Comparison of ENCODE assay signal across 45 mouse cellular contexts in the genomic region with DNA sequence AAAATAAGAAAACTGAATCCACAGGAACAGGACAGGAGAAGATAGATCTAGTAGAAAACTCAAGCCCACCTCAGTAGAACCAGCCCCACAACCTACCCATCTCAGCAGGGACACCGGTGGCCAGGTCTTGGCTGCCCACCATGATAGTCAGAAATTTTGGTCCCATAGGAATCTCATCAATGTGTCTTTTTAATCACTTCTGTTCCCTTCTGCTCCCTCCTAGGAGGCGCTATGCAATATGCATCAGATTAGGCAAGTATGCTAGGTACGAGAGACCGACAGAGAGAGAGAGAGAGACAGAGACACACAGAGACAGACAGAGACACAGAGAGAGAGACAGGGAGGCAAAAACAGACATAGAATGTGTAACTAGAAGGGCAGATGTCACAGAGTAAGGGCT. TPM values are rescaled to one million over a fixed set of nuclear protein-coding genes. Genes with fewer than 3 reads are reported as not detected.
"Had no signal": no experiment of that assay in that cellular context is flagged by ENCODE, and none has a peak within 500 bp of the region (broad histone marks: within the 10 kb centered on the region; RNA-seq: fewer than 3 reads in every experiment).

No protein-coding gene starts in this region.

- H3K27me3 ChIP-seq: heart, embryonic 12.5 days; heart, embryonic 13.5 days; heart, embryonic 15.5 days; hindbrain, embryonic 12.5 days; hindbrain, embryonic 13.5 days; hindbrain, embryonic 15.5 days; intestine, embryonic 15.5 days; kidney, embryonic 15.5 days had no signal

- H3K4me3 ChIP-seq: heart, embryonic 12.5 days; heart, embryonic 13.5 days; heart, embryonic 15.5 days; hindbrain, embryonic 10.5 days; hindbrain, embryonic 12.5 days; hindbrain, embryonic 13.5 days; hindbrain, embryonic 15.5 days; intestine, embryonic 15.5 days; kidney, embryonic 15.5 days; layer of hippocampus, adult 2 months; left cerebral cortex, adult 2 months had no signal

- H3K9me3 ChIP-seq: heart, embryonic 12.5 days; heart, embryonic 13.5 days; heart, embryonic 15.5 days; hindbrain, embryonic 10.5 days; hindbrain, embryonic 12.5 days; hindbrain, embryonic 13.5 days; hindbrain, embryonic 15.5 days; intestine, embryonic 15.5 days; kidney, embryonic 15.5 days had no signal

- DNase-seq: heart, postnatal 10 days; heart, postnatal 14 days; heart, postnatal 36 days; heart, postnatal 4 days; kidney, adult 11 months; kidney, adult 18-20 months; kidney, adult 2 months; kidney, adult 8-10 months; kidney, adult 9 months; kidney, postnatal 10 days; kidney, postnatal 14 days; kidney, postnatal 25 days; kidney, postnatal 36 days; kidney, postnatal 4 days; layer of hippocampus, adult 9-11 months; layer of hippocampus, postnatal 36 days had no signal

- H3K9ac ChIP-seq: heart, embryonic 12.5 days; heart, embryonic 13.5 days; heart, embryonic 15.5 days; hindbrain, embryonic 12.5 days; hindbrain, embryonic 13.5 days; hindbrain, embryonic 14.5 days; hindbrain, embryonic 15.5 days; intestine, embryonic 15.5 days; kidney, embryonic 15.5 days had no signal

- H3K4me1 ChIP-seq: hindbrain, embryonic 10.5 days; hindbrain, embryonic 12.5 days; hindbrain, embryonic 13.5 days; hindbrain, embryonic 15.5 days; intestine, embryonic 15.5 days had no signal

- H3K36me3 ChIP-seq: heart, embryonic 12.5 days; heart, embryonic 13.5 days; heart, embryonic 15.5 days; hindbrain, embryonic 10.5 days; hindbrain, embryonic 12.5 days; hindbrain, embryonic 13.5 days; hindbrain, embryonic 15.5 days; intestine, embryonic 15.5 days; kidney, embryonic 15.5 days had no signal

- H3K27ac ChIP-seq: heart, embryonic 13.5 days; heart, embryonic 15.5 days; hindbrain, embryonic 10.5 days; hindbrain, embryonic 12.5 days; hindbrain, embryonic 13.5 days; hindbrain, embryonic 14.5 days; hindbrain, embryonic 15.5 days; hindbrain, postnatal 0 days; intestine, embryonic 15.5 days; kidney, embryonic 15.5 days; kidney, postnatal 0 days; layer of hippocampus, adult 2 months; left cerebral cortex, adult 2 months had no signal

RNA-seq across cellular contexts. Expression of a gene that starts 19.1 kb away (rescaled TPM):
- total RNA-seq: heart, postnatal 10 days; heart, postnatal 14 days; heart, postnatal 36 days; heart, postnatal 4 days; hematopoietic stem cell, adult 5-6 weeks; layer of hippocampus, adult 18-20 months; layer of hippocampus, adult 2 months; layer of hippocampus, adult 8-10 months; layer of hippocampus, postnatal 10 days; layer of hippocampus, postnatal 14 days; layer of hippocampus, postnatal 25 days; layer of hippocampus, postnatal 36 days; left cerebral cortex, adult 18-20 months; left cerebral cortex, adult 2 months had no signal
- polyA plus RNA-seq: heart, embryonic 11.5 days; heart, embryonic 12.5 days; heart, embryonic 13.5 days; heart, embryonic 14.5 days; heart, embryonic 15.5 days; heart, postnatal 0 days; hindbrain, embryonic 10.5 days; hindbrain, embryonic 11.5 days; hindbrain, embryonic 12.5 days; hindbrain, embryonic 13.5 days; hindbrain, embryonic 14.5 days; hindbrain, embryonic 15.5 days; hindbrain, postnatal 0 days; inflammation-experienced regulatory T-cells, adult 6 months; kidney, adult 2 months; kidney, embryonic 14.5 days; kidney, embryonic 16.5 days; kidney, postnatal 0 days; large intestine, adult 2 months had no signal

RNA-seq across cellular contexts. Expression of a gene that starts 30.6 kb away (rescaled TPM):
- total RNA-seq: heart, postnatal 4 days; hematopoietic stem cell, adult 5-6 weeks; layer of hippocampus, adult 18-20 months; layer of hippocampus, adult 2 months; layer of hippocampus, adult 8-10 months; layer of hippocampus, postnatal 25 days; layer of hippocampus, postnatal 36 days; left cerebral cortex, adult 18-20 months; left cerebral cortex, adult 2 months had no signal
- polyA plus RNA-seq: hindbrain, embryonic 10.5 days; hindbrain, embryonic 11.5 days; inflammation-experienced regulatory T-cells, adult 6 months had no signal

RNA-seq across cellular contexts. Expression of a gene that starts 35.9 kb away (rescaled TPM):
- total RNA-seq: hematopoietic stem cell, adult 5-6 weeks; hindbrain, postnatal 0 days had no signal
- polyA plus RNA-seq: hindbrain, embryonic 13.5 days; inflammation-experienced regulatory T-cells, adult 6 months had no signal
